Mouse (Mus musculus) layer of hippocampus, adult 11-12 months (tissue): ENCODE measurements around the gene Tcea2.

Source experiments
- DNase-seq: peaks from one replicate; pipeline ENCODE4 v3.0.0; 2022; ENCODE audit warnings: low spot score

Tcea2 gene

DNA sequence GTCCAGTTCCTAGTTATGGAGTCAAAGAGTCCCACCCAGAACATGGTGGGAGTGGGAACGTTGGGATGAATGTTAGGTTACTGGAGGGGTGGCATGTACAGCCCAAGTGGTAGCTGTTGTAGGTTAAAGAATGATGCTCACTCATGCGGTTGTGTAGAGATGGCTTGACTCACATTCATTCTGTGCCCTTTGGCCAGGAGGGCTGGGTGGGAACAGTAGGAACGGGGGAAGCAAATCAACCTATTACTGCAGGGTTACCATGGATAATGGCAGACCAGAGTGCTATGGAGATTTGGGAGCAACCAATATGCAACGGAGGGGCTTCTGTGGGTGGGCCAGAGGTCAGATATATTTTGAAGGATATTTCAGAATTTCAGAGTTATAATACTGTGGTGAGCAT, 5.2 kb upstream of the Tcea2 start:
- no peak for DNase-seq

DNA sequence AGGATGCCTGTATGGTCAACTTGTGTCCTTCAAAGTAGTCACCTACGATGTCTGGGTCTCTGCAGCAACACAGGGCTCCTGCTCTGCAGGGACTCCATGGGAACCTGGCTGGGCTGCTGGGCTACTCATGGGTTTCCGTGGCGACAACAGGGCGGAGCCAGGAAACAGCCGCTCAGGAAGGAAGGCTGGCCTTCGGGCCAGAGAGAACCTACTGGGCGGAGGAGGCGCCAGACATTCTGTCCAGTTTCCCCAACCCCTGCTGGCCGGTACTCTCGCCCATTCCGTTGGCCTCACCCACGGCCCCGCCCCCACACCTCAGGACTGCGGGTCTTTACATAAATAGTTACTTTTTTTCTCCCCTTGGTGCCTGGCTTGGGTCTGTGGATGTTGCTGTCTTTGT, 4.7 kb upstream of the Tcea2 start:
- no peak for DNase-seq

DNA sequence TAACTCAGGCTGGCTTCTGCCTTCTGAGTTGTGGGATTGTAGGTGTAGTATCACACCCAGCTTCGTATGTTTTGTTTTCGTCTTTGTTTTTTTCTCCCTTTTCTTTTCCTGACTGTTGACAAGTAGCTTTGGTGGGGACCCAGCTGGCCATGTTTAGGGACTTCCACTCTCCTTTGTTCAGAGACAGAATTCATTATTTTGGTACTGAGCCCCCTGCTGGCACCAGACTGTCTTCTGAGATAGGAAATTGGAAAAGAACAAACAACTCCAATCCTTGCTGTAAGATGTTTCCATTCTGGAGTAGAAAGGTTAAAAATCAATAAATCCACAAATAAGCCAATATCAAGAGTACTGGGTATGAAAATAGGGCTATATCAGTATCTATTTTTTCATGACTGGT, 3.7 kb upstream of the Tcea2 start:
- DNase-seq = no peak

DNA sequence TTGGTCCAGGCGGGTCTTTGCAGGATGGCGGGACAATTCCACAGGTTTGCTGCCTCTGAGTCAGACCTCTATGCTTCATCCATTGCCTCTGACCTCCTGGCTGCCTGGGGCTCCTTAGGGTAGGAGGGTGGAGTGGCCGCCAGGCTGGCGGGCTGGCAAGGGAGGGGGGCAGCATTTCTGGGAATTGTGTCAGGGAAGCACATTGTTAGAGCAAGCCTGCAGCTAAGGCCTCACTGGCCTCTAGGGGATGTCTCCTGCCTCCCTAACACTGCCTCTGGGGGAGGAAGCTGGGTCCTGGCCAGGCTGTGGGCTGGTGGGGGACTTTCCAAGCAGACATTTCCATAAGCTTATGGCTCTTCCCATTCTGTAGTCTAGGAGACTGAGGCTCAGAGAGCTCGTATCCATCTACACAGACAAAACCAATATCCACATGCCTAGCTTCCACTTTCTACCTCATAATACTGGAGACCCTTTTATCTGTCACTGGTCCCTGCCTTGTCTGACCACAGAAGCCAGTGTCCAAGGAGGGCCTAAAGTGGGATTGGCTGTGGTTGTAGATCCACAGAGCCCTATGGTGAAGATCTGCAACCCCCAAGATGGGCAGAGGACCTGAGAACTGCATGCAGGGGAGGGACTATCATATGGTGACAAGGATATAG, 2.9 kb upstream of the Tcea2 start:
- DNase-seq = no peak

DNA sequence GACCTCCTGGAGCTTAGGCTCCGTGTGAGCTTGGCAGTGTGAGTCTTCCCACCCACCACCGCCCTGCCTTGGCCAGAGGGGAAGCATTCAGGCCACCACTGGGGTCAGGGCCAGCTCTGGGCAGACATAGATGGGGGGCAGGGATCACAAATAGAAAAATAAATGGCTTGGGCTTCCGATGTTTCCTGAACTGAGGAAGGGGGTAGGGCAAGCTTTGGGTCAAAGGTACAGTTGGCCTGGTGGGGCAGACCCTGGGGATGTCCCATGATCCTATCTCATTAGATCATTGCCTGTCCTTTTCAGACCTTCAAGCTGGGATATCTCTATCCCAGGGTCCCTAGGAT, 2.4 kb upstream of the Tcea2 start:
- DNase-seq = no peak

GRCm38 (mm10) chr2:181678780-181679179, 1.3 kb upstream of the Tcea2 start:
- peak; percentile 90 for DNase-seq

- peak; percentile 21 for DNase-seq
Measured at GRCm38 (mm10) chr2:181680716-181681117, 607 bp downstream of the Tcea2 start.

- DNase-seq = no peak
Measured at GRCm38 (mm10) chr2:181681978-181682377, 1.9 kb downstream of the Tcea2 start.

- DNase-seq = no peak
Measured at GRCm38 (mm10) chr2:181683381-181683780, 3.3 kb downstream of the Tcea2 start.

GRCm38 (mm10) chr2:181684713-181685112, 4.6 kb downstream of the Tcea2 start:
- DNase-seq = no peak

GRCm38 (mm10) chr2:181685686-181686085, 5.6 kb downstream of the Tcea2 start:
- no peak for DNase-seq

GRCm38 (mm10) chr2:181687586-181687985, 7.5 kb downstream of the Tcea2 start:
- DNase-seq = no peak

GRCm38 (mm10) chr2:181689466-181690160, 9.5 kb downstream of the Tcea2 start:
- DNase-seq = no peak

DNA sequence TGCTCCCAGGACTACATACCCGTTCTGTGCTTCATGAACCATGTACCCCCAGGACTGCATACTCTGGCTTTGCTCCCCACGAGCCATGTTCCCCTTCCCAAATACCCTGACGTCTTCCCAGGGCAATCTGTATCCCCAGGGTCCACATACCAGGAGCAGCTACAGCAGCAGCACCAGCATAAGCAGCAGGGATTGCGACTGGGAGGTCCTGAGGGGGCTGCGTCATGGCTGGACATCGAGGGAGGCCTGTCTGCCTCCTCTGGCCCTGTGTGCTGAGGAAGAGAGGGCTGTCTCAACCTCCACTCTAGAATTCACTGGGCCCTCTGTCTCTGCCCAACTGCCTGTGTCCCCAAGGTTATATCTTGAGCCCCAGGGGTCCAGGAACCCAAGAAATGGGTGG, 11.0 kb downstream of the Tcea2 start:
- no peak for DNase-seq

- DNase-seq = no peak
Measured at GRCm38 (mm10) chr2:181691571-181691970, 11.5 kb downstream of the Tcea2 start.

- DNase-seq = no peak
Measured at GRCm38 (mm10) chr2:181692304-181692703, 12.2 kb downstream of the Tcea2 start.

GRCm38 (mm10) chr2:181693339-181694280, 13.5 kb downstream of the Tcea2 start, which contains the start of gene Rgs19:
Gene Rgs19, minus strand, starts transcription at chr2:181693977.
- DNase-seq = peak; percentile 78

DNA sequence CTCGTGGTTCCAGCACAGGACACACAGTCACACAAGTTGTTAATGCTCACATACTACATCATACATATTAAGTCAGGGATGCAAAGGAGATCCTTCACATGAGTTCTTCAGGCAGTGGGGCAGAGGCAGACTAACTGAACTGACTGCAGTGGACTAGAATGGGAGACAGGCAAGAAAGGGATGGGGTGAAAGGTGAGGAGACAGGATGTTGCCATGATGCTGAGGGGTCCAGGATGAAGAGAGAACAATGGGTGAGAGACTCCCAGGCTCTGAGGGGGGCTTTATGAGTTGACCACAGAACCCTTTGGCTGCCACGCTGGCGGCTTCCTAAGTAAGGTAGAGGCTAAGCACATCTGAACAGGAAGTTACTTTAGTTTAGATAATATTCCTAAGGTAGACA, 14.5 kb downstream of the Tcea2 start:
- no peak for DNase-seq

DNA sequence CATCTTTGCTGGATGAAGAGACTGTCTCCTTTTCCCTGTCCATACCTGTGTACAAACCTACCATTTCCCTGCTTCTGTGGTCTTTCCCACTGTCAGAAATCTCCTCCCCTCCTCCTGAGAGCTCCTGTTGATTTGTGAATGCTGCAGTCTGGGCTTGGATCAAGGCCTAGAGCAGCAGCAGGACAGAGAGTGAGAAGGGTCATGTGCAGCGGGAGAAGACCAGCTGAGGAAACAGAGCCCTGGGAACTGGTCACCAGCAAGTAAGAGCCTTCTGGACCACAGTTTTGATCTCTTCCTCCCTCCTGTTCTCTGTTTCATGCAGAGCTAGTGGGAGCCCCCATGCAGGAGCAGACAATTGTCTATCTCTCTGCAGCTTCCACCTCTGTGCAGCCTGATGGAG, 15.7 kb downstream of the Tcea2 start:
- DNase-seq = no peak

- DNase-seq = no peak
Measured at GRCm38 (mm10) chr2:181696801-181697420, 16.8 kb downstream of the Tcea2 start.

DNA sequence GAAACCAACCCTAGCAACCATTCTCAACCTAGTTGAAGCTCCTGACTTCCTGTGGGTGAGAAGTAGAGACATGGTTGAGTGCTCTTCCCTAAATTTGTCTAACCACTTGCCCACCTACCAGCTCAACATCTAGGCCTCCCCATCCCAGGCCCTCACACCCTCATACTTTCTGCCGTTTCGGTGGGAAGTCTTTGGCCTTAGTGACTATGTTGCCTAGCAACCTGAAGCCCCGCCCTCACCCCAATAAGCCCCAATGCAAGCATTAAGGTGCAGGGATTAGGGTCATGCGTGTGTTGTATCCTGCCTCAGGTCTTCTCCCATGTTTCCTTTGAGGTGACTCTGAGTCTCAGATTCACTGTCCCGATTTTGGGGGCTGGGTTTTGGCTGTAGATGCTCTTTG, 18.1 kb downstream of the Tcea2 start, which contains the start of gene Lkaaear1:
Gene Lkaaear1 (minus strand): TSS at position 202 of the 400 bp plus-strand sequence.
- no peak for DNase-seq

- no peak for DNase-seq
Measured at GRCm38 (mm10) chr2:181706668-181707067, 26.6 kb downstream of the Tcea2 start.
